Mouse (Mus musculus) frontal cortex, postnatal 25 days (tissue): ENCODE results near the gene Scly.
A peak's percentile ranks its signal among the peaks of the same experiment; 100 is the strongest.

Experiments
- DNase-seq, 2 experiments: peaks; one replicate each; pipeline ENCODE4 v3.0.0; 2022; ENCODE audit warnings: low spot score in 2 of 2

Gene Scly

GRCm38 (mm10) chr1:91299707-91300426 lies 1.7 kb downstream of the Scly start:
- DNase-seq: no peak

- DNase-seq: no peak
Measured at GRCm38 (mm10) chr1:91301206-91301920, 3.2 kb downstream of the Scly start.

GRCm38 (mm10) chr1:91302021-91302420 lies 3.9 kb downstream of the Scly start:
- DNase-seq: no peak

GRCm38 (mm10) chr1:91304621-91305020 lies 6.5 kb downstream of the Scly start:
- DNase-seq: no peak

GRCm38 (mm10) chr1:91309366-91310085 lies 11.4 kb downstream of the Scly start:
- DNase-seq: no peak

- no peak for DNase-seq
Measured at GRCm38 (mm10) chr1:91312273-91312672, 14.1 kb downstream of the Scly start.

- no peak for DNase-seq
Measured at GRCm38 (mm10) chr1:91313251-91313650, 15.1 kb downstream of the Scly start.

GRCm38 (mm10) chr1:91317656-91318055 lies 19.5 kb downstream of the Scly start:
- DNase-seq: no peak

- no peak for DNase-seq
Measured at GRCm38 (mm10) chr1:91321760-91322438, 23.8 kb downstream of the Scly start, which contains the start of gene Espnl. Gene Espnl (plus strand): TSS chr1:91322075.

GRCm38 (mm10) chr1:91324646-91325045 lies 26.5 kb downstream of the Scly start:
- DNase-seq: no peak

GRCm38 (mm10) chr1:91325488-91326042 lies 27.4 kb downstream of the Scly start:
- no peak for DNase-seq

GRCm38 (mm10) chr1:91332102-91332501 lies 34.0 kb downstream of the Scly start:
- DNase-seq: peak in 1 of 2 experiments; percentile 27

- DNase-seq: no peak
Measured at GRCm38 (mm10) chr1:91333582-91333981, 35.4 kb downstream of the Scly start.

GRCm38 (mm10) chr1:91337355-91337754 lies 39.2 kb downstream of the Scly start:
- no peak for DNase-seq

GRCm38 (mm10) chr1:91344001-91344400 lies 45.9 kb downstream of the Scly start:
- no peak for DNase-seq

- no peak for DNase-seq
Measured at GRCm38 (mm10) chr1:91344921-91345685, 47.0 kb downstream of the Scly start.

- peak in 1 of 2 experiments; percentile 43 for DNase-seq
Measured at GRCm38 (mm10) chr1:91346892-91347291, 48.8 kb downstream of the Scly start.

- no peak for DNase-seq
Measured at GRCm38 (mm10) chr1:91350841-91351240, 52.7 kb downstream of the Scly start, which contains the start of gene Klhl30. Gene Klhl30 (plus strand): TSS chr1:91351016.

- no peak for DNase-seq
Measured at GRCm38 (mm10) chr1:91351249-91351648, 53.1 kb downstream of the Scly start.

- DNase-seq: no peak
Measured at GRCm38 (mm10) chr1:91352277-91352676, 54.1 kb downstream of the Scly start.

GRCm38 (mm10) chr1:91356105-91356504 lies 58.0 kb downstream of the Scly start:
- DNase-seq: no peak
